Mouse (Mus musculus): ENCODE data around the gene Crlf1. TPM values are rescaled to one million over a fixed set of nuclear protein-coding genes. Genes with fewer than 3 reads are reported as not detected.

Gene Crlf1
- polyA plus RNA-seq (2015; fragmentation: Nextera tagmentation; extraction: Ambion mirVana) = 31.3 and 33.7 TPM in 2 replicates

DNA sequence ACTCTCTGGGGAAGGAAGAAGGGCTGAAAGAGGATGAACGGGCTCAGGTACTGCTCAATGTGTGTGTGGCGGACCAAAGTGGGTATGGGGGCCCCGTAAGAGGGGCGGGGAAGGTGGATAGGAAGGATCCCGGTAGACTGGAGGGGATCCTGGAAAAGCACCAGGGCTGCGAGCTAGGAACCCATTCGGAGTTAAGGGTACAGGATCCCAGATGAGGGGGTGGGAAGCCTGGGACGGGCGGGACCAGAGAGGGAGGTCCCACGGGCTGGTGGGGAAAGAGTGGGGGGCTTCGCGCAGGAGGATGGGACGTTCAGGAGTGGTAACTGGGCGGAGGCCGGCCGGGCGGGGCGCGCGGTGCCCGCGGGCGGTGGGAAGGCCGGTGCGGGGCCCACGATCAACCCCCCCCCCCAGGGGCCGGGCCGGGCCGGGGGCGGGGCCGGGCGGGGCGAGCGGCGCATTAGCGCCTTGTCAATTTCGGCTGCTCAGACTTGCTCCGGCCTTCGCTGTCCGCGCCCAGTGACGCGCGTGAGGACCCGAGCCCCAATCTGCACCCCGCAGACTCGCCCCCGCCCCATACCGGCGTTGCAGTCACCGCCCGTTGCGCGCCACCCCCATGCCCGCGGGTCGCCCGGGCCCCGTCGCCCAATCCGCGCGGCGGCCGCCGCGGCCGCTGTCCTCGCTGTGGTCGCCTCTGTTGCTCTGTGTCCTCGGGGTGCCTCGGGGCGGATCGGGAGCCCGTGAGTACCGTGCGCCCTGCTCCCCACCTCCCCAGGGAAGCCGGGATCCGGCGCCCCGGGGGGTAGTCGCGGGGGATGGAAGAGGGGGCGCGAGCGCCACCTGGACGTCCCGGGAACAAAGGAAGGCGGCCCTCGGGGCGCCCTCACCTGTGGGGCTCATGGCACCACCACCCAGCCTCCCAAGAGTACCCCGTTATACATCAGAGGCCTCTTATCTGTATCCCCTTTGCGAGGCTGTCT, at the start of gene Crlf1:
TSS of gene Crlf1 (plus strand) at position 495 of the 977 bp plus-strand sequence.
- H3K27me3 ChIP-seq (ENCODE audit: insufficient read depth, low read length) = peaks cover 86% of the 10 kb centered on the region
- no peak for TF ChIP-seq CTCF (IDR thresholded peaks at IDR 0.05; ENCODE audit: low read depth)
- no peak within 1 kb of the TSS for H3K27ac ChIP-seq
- no peak for DNase-seq (ENCODE audit: low spot score)
- 2% methylated on average over 68 of the region's 93 CpGs for whole genome bisulfite sequencing
- H3K9ac ChIP-seq (ENCODE audit: low read depth, low read length) = peak within 1 kb of the TSS; percentile 31
- no peaks in the 10 kb centered on the region for H3K36me3 ChIP-seq (ENCODE audit: insufficient read depth, low read length)
- peak within 1 kb of the TSS; percentile 81 for H3K4me2 ChIP-seq (ENCODE audit: low read length)
- ATAC-seq (replicated peaks; ENCODE audit: low FRiP score, low read depth) = no peak
- H3K9me3 ChIP-seq (replicated peaks; ENCODE audit: low read length) = no peaks in the 10 kb centered on the region
- peaks cover 27% of the 10 kb centered on the region for H3K4me1 ChIP-seq (replicated peaks; ENCODE audit: insufficient read depth, low read length)
- peak within 1 kb of the TSS; percentile 44 for H3K4me3 ChIP-seq (replicated peaks; ENCODE audit: low read depth, low read length)

DNA sequence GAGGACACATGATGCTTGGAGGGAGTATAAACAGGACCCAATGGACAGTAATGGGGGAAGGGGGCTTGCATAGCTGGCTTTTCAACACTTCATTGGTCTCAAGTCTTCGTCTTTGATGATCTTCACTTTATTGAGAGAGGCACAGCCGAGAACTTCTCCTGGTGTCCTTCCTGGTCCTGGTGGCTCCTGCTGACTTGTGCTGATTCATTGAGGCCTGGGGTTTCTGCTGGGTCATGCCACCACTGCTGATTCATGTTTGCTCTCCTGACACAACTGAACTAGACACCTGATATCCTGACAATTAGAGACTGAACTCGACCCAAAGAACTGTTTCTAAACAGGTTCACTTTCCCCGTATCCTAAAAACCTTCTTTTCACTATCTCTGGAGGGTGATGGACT, 49.6 kb upstream of the Crlf1 start:
- no peak for TF ChIP-seq CTCF (IDR thresholded peaks at IDR 0.05; ENCODE audit: low read depth)
- H3K4me1 ChIP-seq (replicated peaks; ENCODE audit: insufficient read depth, low read length) = peaks cover 5% of the 10 kb centered on the region; the same call in 1 of the 2 replicates
- H3K27ac ChIP-seq = no peak overlapping the region
- no peaks in the 10 kb centered on the region for H3K36me3 ChIP-seq (ENCODE audit: insufficient read depth, low read length)
- H3K9ac ChIP-seq (ENCODE audit: low read depth, low read length) = no peak overlapping the region
- ATAC-seq (replicated peaks; ENCODE audit: low FRiP score, low read depth) (no peak), DNase-seq (ENCODE audit: low spot score) (peak; percentile 66)
- WGBS = 46% methylated on average over 4 of the region's 4 CpGs
- H3K27me3 ChIP-seq (ENCODE audit: insufficient read depth, low read length) = no peaks in the 10 kb centered on the region
- H3K9me3 ChIP-seq (replicated peaks; ENCODE audit: low read length) = no peaks in the 10 kb centered on the region
- no peak overlapping the region for H3K4me3 ChIP-seq (replicated peaks; ENCODE audit: low read depth, low read length)
- H3K4me2 ChIP-seq (ENCODE audit: low read length) = no peak overlapping the region

DNA sequence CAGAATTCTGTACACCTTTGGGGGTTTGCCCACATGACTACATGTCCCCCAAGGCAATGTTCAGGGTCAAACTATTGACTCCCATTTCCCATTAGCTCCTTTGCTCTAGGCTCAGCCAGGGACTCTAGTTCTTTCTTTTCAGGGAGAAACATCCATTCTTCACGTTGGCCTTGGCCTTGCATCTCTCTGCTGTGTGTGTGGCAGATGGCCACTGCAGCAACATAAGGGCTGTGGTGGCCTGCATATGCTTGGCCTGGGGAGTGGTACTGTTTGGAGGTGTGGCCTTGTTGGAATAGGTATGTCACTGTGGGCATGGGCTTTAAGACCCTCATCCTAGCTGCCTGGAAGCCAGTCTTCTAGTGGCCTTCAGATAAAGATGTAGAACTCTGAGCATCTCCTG, 47.0 kb upstream of the Crlf1 start:
- no peak for TF ChIP-seq CTCF (IDR thresholded peaks at IDR 0.05; ENCODE audit: low read depth)
- peaks cover 11% of the 10 kb centered on the region for H3K36me3 ChIP-seq (ENCODE audit: insufficient read depth, low read length)

DNA sequence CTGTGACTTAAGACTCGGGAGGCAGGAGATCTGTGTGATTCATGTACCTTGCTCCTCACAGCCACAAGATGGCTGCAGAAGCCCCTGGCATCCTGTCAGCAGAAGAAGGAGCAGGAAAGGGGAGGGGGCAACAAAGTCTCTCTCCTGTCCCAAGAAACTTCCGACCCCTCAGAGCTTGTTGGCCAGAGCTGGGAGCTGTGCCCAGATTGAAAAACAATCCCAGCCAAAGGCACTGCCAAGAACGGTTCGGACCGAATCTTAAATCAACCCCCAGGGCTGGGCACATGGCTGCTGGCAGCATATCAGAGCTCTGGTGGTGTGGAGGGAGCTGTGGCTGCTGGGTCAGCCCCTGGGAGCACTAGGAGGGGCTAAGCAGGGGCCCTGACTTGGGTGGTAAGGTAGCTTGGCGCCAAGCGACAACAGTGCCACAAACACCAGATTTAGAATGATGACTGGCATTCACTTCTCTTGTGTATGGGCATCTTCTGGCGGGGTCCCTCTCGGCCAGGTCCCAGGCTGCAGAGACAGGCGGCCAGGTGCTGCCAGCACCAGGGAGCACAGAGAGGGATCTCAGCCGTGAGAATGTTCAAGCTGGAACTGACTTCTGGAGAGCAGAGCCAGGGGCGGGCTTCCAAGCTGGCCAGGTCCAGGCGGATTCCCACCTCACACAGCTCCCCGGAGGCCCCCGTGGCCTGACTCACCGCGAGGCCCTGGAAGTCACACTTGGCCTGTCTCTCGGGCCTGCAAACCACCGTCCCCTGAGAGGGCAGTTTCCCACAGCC, 45.1 kb upstream of the Crlf1 start:
- Histone ChIP-seq H3K4me3 (replicated peaks; ENCODE audit: low read depth, low read length) (no peak overlapping the region), H3K4me2 (ENCODE audit: low read length) (no peak overlapping the region), H3K27ac (no peak overlapping the region), H3K36me3 (ENCODE audit: insufficient read depth, low read length) (peaks cover 28% of the 10 kb centered on the region), H3K9me3 (replicated peaks; ENCODE audit: low read length) (no peaks in the 10 kb centered on the region), H3K9ac (ENCODE audit: low read depth, low read length) (no peak overlapping the region), H3K27me3 (ENCODE audit: insufficient read depth, low read length) (no peaks in the 10 kb centered on the region), H3K4me1 (replicated peaks; ENCODE audit: insufficient read depth, low read length) (no peaks in the 10 kb centered on the region)
- ATAC-seq (replicated peaks; ENCODE audit: low FRiP score, low read depth) (0 out of 2 replicates have a peak, but pooled peaks have one; percentile 14), DNase-seq (ENCODE audit: low spot score) (no peak)
- 54% methylated on average over 19 of the region's 19 CpGs for whole genome bisulfite sequencing
- peak; percentile 12; the same call in 1 of the 2 replicates for TF ChIP-seq CTCF (IDR thresholded peaks at IDR 0.05; ENCODE audit: low read depth)

More for the DNA sequence above, 47.0 kb upstream of the Crlf1 start:
- DNase-seq (ENCODE audit: low spot score) (no peak), ATAC-seq (replicated peaks; ENCODE audit: low FRiP score, low read depth) (no peak)
- 60% methylated on average over 1 of the region's 1 CpGs for WGBS
- Histone ChIP-seq H3K27me3 (ENCODE audit: insufficient read depth, low read length) (no peaks in the 10 kb centered on the region), H3K4me2 (ENCODE audit: low read length) (no peak overlapping the region), H3K9me3 (replicated peaks; ENCODE audit: low read length) (no peaks in the 10 kb centered on the region), H3K9ac (ENCODE audit: low read depth, low read length) (no peak overlapping the region), H3K27ac (no peak overlapping the region), H3K4me1 (replicated peaks; ENCODE audit: insufficient read depth, low read length) (no peaks in the 10 kb centered on the region), H3K4me3 (replicated peaks; ENCODE audit: low read depth, low read length) (no peak overlapping the region)

DNA sequence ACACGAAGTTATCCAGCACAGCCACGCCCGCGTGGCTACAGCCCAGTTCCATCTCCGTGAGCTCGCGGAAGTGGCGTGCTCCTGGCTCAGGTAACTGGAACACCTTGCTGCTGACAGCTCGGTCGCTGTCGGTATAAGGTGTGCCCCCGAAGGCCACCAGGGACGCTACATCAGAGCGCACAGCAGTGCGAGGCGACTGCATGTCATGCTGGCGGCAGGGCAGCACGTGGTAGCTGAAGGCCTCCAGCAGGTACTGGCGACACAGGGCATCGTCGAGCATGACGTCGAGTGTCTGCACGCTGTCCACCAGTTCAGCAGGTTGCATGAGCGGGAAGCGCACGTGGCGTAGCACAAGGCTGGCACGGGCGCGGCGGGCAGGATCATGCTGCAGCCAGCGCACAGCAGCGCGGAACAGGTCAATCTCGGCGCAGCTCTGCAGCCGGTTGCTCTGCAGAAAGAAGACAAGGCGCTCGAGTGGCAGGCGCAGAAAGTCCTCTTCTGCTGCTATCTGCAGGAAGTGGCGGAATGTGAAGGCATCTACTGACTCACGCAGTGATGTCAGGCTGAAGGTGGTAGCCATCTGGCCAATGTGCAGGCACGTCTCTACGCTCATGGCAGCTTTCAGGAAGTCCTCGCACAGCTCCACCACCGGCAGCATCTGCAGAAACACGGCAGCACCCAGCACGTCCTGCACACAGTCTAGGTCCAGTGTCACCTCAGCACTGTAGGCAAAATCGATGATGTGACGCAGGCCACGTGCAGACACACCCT, 40.6 kb upstream of the Crlf1 start:
- Histone ChIP-seq H3K4me2 (ENCODE audit: low read length) (no peak overlapping the region), H3K27ac (no peak overlapping the region), H3K36me3 (ENCODE audit: insufficient read depth, low read length) (peaks cover 28% of the 10 kb centered on the region), H3K27me3 (ENCODE audit: insufficient read depth, low read length) (no peaks in the 10 kb centered on the region), H3K9me3 (replicated peaks; ENCODE audit: low read length) (no peaks in the 10 kb centered on the region), H3K4me1 (replicated peaks; ENCODE audit: insufficient read depth, low read length) (no peaks in the 10 kb centered on the region), H3K9ac (ENCODE audit: low read depth, low read length) (no peak overlapping the region), H3K4me3 (replicated peaks; ENCODE audit: low read depth, low read length) (no peak overlapping the region)
- no peak for DNase-seq (ENCODE audit: low spot score)
- no peak; the same call in 1 of the 2 replicates for ATAC-seq (replicated peaks; ENCODE audit: low FRiP score, low read depth)
- 76% methylated on average over 52 of the region's 52 CpGs for WGBS
- no peak for TF ChIP-seq CTCF (IDR thresholded peaks at IDR 0.05; ENCODE audit: low read depth)

All from kidney, postnatal 0 days (tissue).